ENCODE assay signal across 8 mouse cellular contexts in genomic region chr8:116800636-116801035, GRCm38 (mm10).
"Had no signal": no experiment of that assay in that cellular context is flagged by ENCODE, and none has a peak within 500 bp of the region (broad histone marks: within the 10 kb centered on the region; RNA-seq: fewer than 3 reads in every experiment).

No protein-coding gene starts in this region.

- DNase-seq: kidney, adult 8-10 months; kidney, postnatal 25 days; liver; liver, embryonic 13.5 days; liver, postnatal 0 days; lung, postnatal 14 days; retina, postnatal 1 day; thymus, postnatal 36 days had no signal
